Mouse (Mus musculus) G1E-ER4 (cell line): ENCODE results near the gene Pabpc1l. TPM values are rescaled to one million over a fixed set of nuclear protein-coding genes. Genes with fewer than 3 reads are reported as not detected.

Experiments
- GATA1 ChIP-seq: IDR thresholded peaks from one replicate; pipeline ENCODE4 v1.8.0; 2012; ENCODE audit warnings: low read length, inconsistent platforms
- polyA plus RNA-seq: library from polyadenylated mRNA; stranded (reverse); fragments of >175 nt; gene quantifications from 2 replicates; pipeline ENCODE4 v1.2.3, GENCODE M21; 2012

The Pabpc1l gene
- polyA plus RNA-seq, 1 experiment, result 0.14 TPM

GRCm38 (mm10) chr2:164072109-164072508, 46.9 kb downstream of the Pabpc1l start:
- no peak for TF ChIP-seq GATA1

GRCm38 (mm10) chr2:164073120-164073519, 47.9 kb downstream of the Pabpc1l start:
- TF ChIP-seq GATA1, result no peak

DNA sequence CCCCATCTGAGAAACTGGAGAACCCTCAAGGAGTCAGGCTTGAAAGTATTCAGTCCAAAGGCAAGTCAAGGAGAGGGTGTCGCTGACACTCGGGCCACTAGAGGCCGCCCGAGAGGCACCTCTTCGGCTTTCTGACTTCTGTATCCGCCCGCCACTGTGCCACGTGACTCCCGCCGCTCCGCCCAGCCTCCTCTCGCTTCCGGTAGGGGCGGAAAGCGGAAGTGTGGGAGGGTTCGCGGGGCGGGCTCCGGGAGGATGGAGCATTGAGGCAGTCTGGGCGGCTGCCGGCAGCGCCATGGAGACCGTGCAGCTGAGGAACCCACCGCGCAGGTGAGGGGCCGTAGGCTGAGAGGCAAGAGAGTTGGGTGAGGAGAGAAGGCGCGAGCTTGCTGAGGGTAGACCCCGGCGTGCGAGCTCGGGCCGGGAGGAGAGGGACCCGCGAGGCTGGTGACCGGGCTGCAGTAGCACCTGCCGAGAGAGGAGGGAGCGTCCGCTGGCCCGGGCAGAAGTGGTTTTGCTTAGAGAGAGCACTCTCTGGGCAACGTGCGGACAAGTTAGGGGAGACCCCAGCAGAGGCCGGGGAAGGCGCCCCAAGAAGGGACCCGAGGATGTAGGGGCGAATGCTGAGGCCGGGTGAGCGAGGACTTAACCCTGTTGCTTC, 48.8 kb downstream of the Pabpc1l start:
- no peak for TF ChIP-seq GATA1

- TF ChIP-seq GATA1, result no peak
Measured at GRCm38 (mm10) chr2:164075088-164075487, 49.8 kb downstream of the Pabpc1l start.

DNA sequence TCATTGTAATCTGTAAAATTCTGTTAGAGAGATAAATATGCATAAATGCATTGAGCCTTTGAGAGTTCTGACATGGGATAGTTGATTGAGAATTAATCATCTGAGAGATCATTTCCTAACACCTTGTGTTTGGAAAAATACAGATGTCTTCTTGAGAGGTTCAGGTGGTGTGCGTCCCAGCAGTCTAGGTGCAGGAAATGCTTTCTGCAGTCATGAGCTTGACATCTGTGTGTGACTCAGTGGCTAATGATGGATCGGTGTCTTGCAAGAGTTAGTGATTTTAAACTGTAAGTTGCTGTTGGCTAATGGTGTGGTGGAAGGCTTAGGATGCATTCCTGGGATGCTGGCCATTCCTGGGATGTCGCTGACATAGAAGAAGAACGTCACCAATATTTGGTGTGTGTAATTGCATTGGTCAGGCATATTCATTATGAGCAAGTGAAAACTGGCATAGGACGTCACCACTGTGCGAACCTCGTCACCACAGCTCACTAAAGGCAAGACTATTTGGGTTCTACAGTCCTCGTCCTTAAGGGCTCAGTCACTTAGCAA, 51.7 kb downstream of the Pabpc1l start:
- TF ChIP-seq GATA1, result no peak

GRCm38 (mm10) chr2:164077875-164078274, 52.6 kb downstream of the Pabpc1l start:
- TF ChIP-seq GATA1, result no peak

DNA sequence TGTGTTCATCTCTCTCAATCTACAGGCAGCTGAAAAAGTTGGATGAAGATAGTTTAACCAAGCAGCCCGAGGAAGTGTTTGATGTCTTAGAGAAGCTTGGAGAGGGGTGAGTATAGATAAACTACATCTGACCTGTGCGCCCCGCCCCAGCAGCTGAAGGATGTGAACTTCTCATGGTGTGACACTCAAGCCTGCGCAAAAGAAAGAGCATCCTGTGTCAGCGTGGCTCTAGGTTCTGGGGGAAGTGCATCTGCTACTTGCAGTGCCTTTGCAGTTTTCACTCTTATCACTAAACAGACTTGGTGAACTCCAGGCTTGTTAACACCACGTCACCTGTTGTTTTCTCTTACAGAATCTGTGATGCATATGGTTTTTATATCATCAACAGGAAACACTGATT, 54.2 kb downstream of the Pabpc1l start:
- TF ChIP-seq GATA1, result no peak

- no peak for TF ChIP-seq GATA1
Measured at GRCm38 (mm10) chr2:164081577-164081976, 56.3 kb downstream of the Pabpc1l start.

GRCm38 (mm10) chr2:164082175-164082574, 56.9 kb downstream of the Pabpc1l start:
- TF ChIP-seq GATA1, result no peak

GRCm38 (mm10) chr2:164083609-164084341, 58.5 kb downstream of the Pabpc1l start:
- TF ChIP-seq GATA1, result no peak

DNA sequence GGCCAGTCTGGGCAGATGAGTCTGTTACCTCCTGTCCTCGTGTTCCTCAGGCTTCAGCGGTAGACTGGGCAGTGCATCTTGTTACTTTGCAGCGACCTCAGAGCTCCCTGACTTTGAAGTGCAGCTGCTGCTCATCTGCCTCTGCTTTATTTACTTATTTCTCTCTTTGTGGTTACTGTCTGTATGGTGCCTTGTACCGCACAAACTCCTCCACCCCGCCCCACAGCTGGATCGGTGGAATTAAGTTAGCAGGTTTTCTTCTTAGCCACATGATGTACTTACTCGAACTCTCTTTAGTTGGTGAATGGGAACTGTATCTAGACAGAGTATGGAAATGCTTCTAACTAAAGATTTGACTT, 59.1 kb downstream of the Pabpc1l start:
- no peak for TF ChIP-seq GATA1

- no peak for TF ChIP-seq GATA1
Measured at GRCm38 (mm10) chr2:164087416-164088017, 62.3 kb downstream of the Pabpc1l start.

DNA sequence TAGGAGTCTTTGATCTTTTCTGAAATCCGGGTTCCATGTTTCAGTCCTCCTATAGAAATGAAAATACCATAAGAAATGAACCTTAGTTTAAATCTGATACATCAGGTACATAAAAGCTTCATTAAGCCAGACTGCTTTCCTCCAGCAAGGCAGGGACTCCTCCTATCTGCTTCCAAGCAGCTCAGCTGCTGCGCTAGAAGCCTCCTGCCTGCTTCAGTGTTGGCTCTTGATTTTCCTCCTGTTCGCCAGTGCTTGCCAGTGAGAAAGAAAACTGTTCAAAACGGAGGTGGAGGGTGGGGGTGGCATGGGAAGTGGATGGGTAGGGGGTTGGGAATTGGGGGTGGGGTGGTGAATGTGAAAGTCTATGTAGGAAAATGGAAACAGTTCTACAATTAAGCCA, 64.3 kb downstream of the Pabpc1l start:
- no peak for TF ChIP-seq GATA1

- TF ChIP-seq GATA1, result no peak
Measured at GRCm38 (mm10) chr2:164094152-164094551, 68.9 kb downstream of the Pabpc1l start.

DNA sequence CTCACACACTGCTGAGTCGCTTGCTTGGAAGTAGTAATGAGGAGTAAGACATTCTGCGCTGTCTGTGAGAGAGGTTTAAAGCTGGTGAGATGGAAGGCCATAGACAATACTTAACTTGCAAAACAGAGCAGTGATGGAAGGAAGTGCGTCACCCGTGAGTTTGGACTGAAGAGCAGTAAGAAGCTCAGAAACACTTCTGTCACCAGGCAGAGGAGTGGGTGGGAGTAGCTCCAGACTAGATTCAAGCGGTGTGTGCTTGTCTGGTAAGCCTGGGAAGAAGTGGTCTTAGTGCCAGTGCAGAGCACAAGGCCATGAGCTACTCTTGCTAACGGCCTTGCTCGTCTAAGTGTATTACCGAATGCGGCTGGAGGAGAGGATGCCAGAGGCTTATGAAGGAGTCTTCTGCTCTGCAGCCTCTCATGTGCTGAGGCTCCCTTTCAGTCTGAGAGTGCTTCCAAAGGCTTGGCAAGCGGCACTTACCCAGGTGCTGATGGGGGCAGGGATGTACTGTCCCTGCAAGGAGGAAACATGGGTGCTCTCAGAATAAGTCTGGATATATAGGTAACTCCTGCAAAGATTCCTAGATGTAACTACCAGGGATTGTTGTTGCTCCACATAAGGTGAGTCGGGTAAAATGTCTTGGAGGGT, 73.5 kb downstream of the Pabpc1l start:
- no peak for TF ChIP-seq GATA1

Other genes starting within 250 kb of the Pabpc1l start
- not detected in 2 replicates for gene Ccn5, start 204.6 kb upstream of the Pabpc1l start, polyA plus RNA-seq
- gene Kcnk15, start 171.8 kb upstream of the Pabpc1l start, polyA plus RNA-seq, result not detected in 2 replicates
- gene Rims4, start 106.8 kb upstream of the Pabpc1l start, polyA plus RNA-seq, result not detected in 2 replicates
- gene Ywhab, start 30.5 kb upstream of the Pabpc1l start, polyA plus RNA-seq, result 84.7 and 105 TPM in 2 replicates
- gene Stk4, start 44.9 kb downstream of the Pabpc1l start, polyA plus RNA-seq, result 38.3 and 60.7 TPM in 2 replicates
- gene Tomm34, start 45.7 kb downstream of the Pabpc1l start, polyA plus RNA-seq, result 27.7 and 33.2 TPM in 2 replicates
- not detected in 2 replicates for gene Kcns1, start 145.7 kb downstream of the Pabpc1l start, polyA plus RNA-seq
- not detected in 2 replicates for gene Wfdc5, start 157.3 kb downstream of the Pabpc1l start, polyA plus RNA-seq
- gene Wfdc12, start 165.2 kb downstream of the Pabpc1l start, polyA plus RNA-seq, result not detected in 2 replicates
- not detected in 2 replicates for gene Wfdc15a, start 174.7 kb downstream of the Pabpc1l start, polyA plus RNA-seq
- gene Wfdc15b, start 196.2 kb downstream of the Pabpc1l start, polyA plus RNA-seq, result not detected in 2 replicates
- gene Svs2, start 213.0 kb downstream of the Pabpc1l start, polyA plus RNA-seq, result not detected in 2 replicates
- gene Svs3b, start 231.2 kb downstream of the Pabpc1l start, polyA plus RNA-seq, result not detected in 2 replicates